Mouse (Mus musculus) CD4-positive, CD25-positive, alpha-beta regulatory T cell, adult 4 months (primary cell): Measurements from ENCODE around the gene Gas2l2. TPM values are rescaled to one million over a fixed set of nuclear protein-coding genes. Genes with fewer than 3 reads are reported as not detected.

Experiments
- ATAC-seq: one replicate; pipeline ENCODE4 v1.8.0; 2017
- polyA plus RNA-seq, 2 experiments: library from polyadenylated mRNA; unstranded; fragments of 100-300 nt; shearing (Covaris generic); gene quantifications; one replicate each; pipeline ENCODE4 v1.2.1; 2017

The Gas2l2 gene
- polyA plus RNA-seq, 2 experiments from 2014 or later, result not detected

- ATAC-seq, result no peak
These were observed 13.5 kb upstream of the Gas2l2 start for GRCm38 (mm10) chr11:83442596-83443267.

GRCm38 (mm10) chr11:83441235-83441634, 12.0 kb upstream of the Gas2l2 start:
- no peak for ATAC-seq

GRCm38 (mm10) chr11:83440081-83441064, 11.1 kb upstream of the Gas2l2 start:
- peak; percentile 91 for ATAC-seq

- no peak for ATAC-seq
These were observed 10.3 kb upstream of the Gas2l2 start for GRCm38 (mm10) chr11:83439426-83440060.

- no peak for ATAC-seq
These were observed 8.1 kb upstream of the Gas2l2 start, which contains the start of gene 1700020L24Rik for GRCm38 (mm10) chr11:83437377-83437776. Gene 1700020L24Rik (plus strand): TSS chr11:83437677.

GRCm38 (mm10) chr11:83432533-83432932, 3.3 kb upstream of the Gas2l2 start:
- ATAC-seq, result no peak

GRCm38 (mm10) chr11:83426964-83427363, 2.3 kb downstream of the Gas2l2 start:
- ATAC-seq, result no peak

- no peak for ATAC-seq
These were observed 4.6 kb downstream of the Gas2l2 start for GRCm38 (mm10) chr11:83424681-83425080.

GRCm38 (mm10) chr11:83421305-83421704, 8.0 kb downstream of the Gas2l2 start:
- no peak for ATAC-seq

GRCm38 (mm10) chr11:83420338-83420737, 8.9 kb downstream of the Gas2l2 start:
- no peak for ATAC-seq

- ATAC-seq, result no peak
These were observed 10.7 kb downstream of the Gas2l2 start for GRCm38 (mm10) chr11:83418566-83418965.

GRCm38 (mm10) chr11:83417708-83418107, 11.5 kb downstream of the Gas2l2 start:
- no peak for ATAC-seq

GRCm38 (mm10) chr11:83417080-83417479, 12.2 kb downstream of the Gas2l2 start:
- ATAC-seq, result no peak

- ATAC-seq, result no peak
These were observed 18.7 kb downstream of the Gas2l2 start for GRCm38 (mm10) chr11:83410510-83410909.

GRCm38 (mm10) chr11:83409792-83410291, 19.4 kb downstream of the Gas2l2 start:
- ATAC-seq, result no peak

GRCm38 (mm10) chr11:83409087-83409754, 20.0 kb downstream of the Gas2l2 start, which contains the start of gene Rasl10b:
Gene Rasl10b (plus strand): TSS chr11:83409137.
- no peak for ATAC-seq

- ATAC-seq, result no peak
These were observed 21.0 kb downstream of the Gas2l2 start for GRCm38 (mm10) chr11:83408242-83408641.

- no peak for ATAC-seq
These were observed 22.9 kb downstream of the Gas2l2 start for GRCm38 (mm10) chr11:83406391-83406790.

GRCm38 (mm10) chr11:83403787-83404186, 25.5 kb downstream of the Gas2l2 start:
- no peak for ATAC-seq

- no peak for ATAC-seq
These were observed 30.5 kb downstream of the Gas2l2 start for GRCm38 (mm10) chr11:83398724-83399123.

- no peak for ATAC-seq
These were observed 31.6 kb downstream of the Gas2l2 start for GRCm38 (mm10) chr11:83397626-83398025.

- ATAC-seq, result no peak
These were observed 34.3 kb downstream of the Gas2l2 start for GRCm38 (mm10) chr11:83394802-83395439.
